Mouse (Mus musculus) stomach, postnatal 0 days (tissue): ENCODE measurements around the gene Gnb1. TPM values are rescaled to one million over a fixed set of nuclear protein-coding genes. Genes with fewer than 3 reads are reported as not detected.

ENCODE experiments used
- ATAC-seq: fragments of 200-750 bp; cut with Nextera tagmentation; 2 replicates; pipeline ENCODE4 v1.8.0; 2017; ENCODE audit not compliant: low FRiP score, low TSS enrichment
- DNase-seq: peaks from one replicate; pipeline ENCODE4 v3.0.0-alpha.2; 2016; ENCODE audit warnings: low spot score
- H3K27ac ChIP-seq: fragments of 300-500 bp; sonication (generic); replicated peaks from 2 replicates; pipeline ENCODE4 v1.5.1; 2014; ENCODE audit warnings: mild to moderate bottlenecking, control low read depth
- H3K27me3 ChIP-seq: fragments of 300-500 bp; sonication (generic); 2 replicates; pipeline ENCODE4 v1.6.1; 2014; ENCODE audit warnings: low read length; ENCODE audit not compliant: control insufficient read depth, insufficient read depth
- H3K36me3 ChIP-seq: fragments of 300-500 bp; sonication (generic); 2 replicates; pipeline ENCODE4 v1.6.1; 2014; ENCODE audit warnings: low read length, mixed read lengths; ENCODE audit not compliant: control insufficient read depth, insufficient read depth
- H3K4me1 ChIP-seq: fragments of 300-500 bp; sonication (generic); replicated peaks from 2 replicates; pipeline ENCODE4 v1.6.1; 2014; ENCODE audit warnings: antibody characterized with exemption; ENCODE audit not compliant: control insufficient read depth, insufficient read depth
- H3K4me2 ChIP-seq: fragments of 300-500 bp; sonication (generic); replicated peaks from 2 replicates; pipeline ENCODE4 v1.6.1; 2014; ENCODE audit warnings: low read depth, mild to moderate bottlenecking, control low read depth, moderate library complexity
- H3K4me3 ChIP-seq: fragments of 300-500 bp; sonication (generic); 2 replicates; pipeline ENCODE4 v1.5.1; 2014; ENCODE audit warnings: low read depth, low read length, control low read depth
- H3K9ac ChIP-seq: fragments of 300-500 bp; sonication (generic); 2 replicates; pipeline ENCODE4 v1.6.1; 2014; ENCODE audit warnings: mild to moderate bottlenecking, low read length, control low read depth, mixed read lengths
- H3K9me3 ChIP-seq: fragments of 300-500 bp; sonication (generic); 2 replicates; pipeline ENCODE4 v1.6.1; 2016; ENCODE audit warnings: low read length; ENCODE audit not compliant: control insufficient read depth
- CTCF ChIP-seq: IDR thresholded peaks from 2 replicates; pipeline ENCODE4 v1.5.1; 2016; ENCODE audit warnings: antibody characterized with exemption, low read depth, mild to moderate bottlenecking, moderate library complexity
- EP300 ChIP-seq: optimal IDR thresholded peaks from 2 replicates; pipeline ENCODE3; 2016; ENCODE audit warnings: antibody characterized with exemption
- WGBS: fragments of 180-500 bp; shearing (Covaris S2); extraction: QIAGEN DNeasy Blood & Tissue Kit; methylation state at CpG from one replicate; pipeline ENCODE4 v1.1.7; 2014; 5-methylcytosine and 5-hydroxymethylcytosine counted together
- polyA plus RNA-seq: library from polyadenylated mRNA; unstranded; fragments of >200 nt; fragmentation: Nextera tagmentation; extraction: Ambion mirVana; gene quantifications from 2 replicates; pipeline ENCODE4 v1.2.1, GENCODE M21; 2015

Gnb1 gene
- polyA plus RNA-seq, 1 experiment from 2014 or later: 272 TPM

- no peaks in the 10 kb centered on the region for H3K27me3 ChIP-seq
- H3K4me1 ChIP-seq: no peaks in the 10 kb centered on the region
- no peak overlapping the region for H3K27ac ChIP-seq
- H3K36me3 ChIP-seq: 0 out of 2 replicates have a peak, but pooled peaks cover 9% of the 10 kb centered on the region
- DNase-seq: no peak
- TF ChIP-seq EP300: no peak
- no peak for TF ChIP-seq CTCF
- no peaks in the 10 kb centered on the region for H3K9me3 ChIP-seq
- H3K9ac ChIP-seq: no peak overlapping the region
- WGBS: 69% methylated on average over 5 of the region's 5 CpGs
- no peak overlapping the region for H3K4me3 ChIP-seq
- ATAC-seq: no peak
- no peak overlapping the region for H3K4me2 ChIP-seq
Measured at GRCm38 (mm10) chr4:155577741-155578140, 86.6 kb downstream of the Gnb1 start.

DNA sequence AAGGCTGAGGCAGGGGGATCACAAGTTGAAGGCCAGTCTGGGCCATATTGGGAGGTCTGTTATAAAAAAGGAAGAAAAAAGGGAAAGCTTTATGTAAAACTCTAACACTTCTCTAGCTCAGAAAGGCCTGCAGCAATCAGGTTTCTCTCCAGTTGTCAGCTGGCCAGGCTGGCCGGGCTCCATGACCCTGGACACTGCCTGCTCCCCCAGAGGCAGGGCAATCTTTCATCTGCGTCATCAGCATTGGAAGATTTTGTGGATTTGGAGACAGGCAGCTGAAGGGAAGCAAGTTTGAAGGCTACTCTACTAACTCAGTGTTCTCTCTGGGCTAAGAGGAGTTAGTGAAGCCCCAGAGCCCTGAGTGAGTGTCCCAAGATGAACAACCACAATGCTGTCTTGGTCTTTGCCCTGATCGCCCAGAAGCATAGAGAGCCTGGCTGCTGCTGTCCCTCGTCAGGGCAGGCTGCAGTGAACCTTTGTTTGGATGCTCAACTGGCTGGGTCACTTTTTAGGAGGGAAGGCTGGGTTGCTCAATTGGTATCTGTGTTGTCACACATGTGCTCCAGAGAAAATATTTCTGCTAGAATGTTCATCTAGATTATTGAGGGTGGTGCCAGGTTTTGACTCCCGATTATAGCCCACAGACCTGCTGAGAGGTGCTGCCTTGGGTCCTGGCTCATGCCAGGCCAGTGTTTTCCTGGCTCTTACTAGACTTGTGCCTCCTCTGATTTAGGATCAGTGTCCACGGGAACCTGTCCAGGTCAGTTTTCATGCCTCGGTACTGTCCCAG is 87.4 kb downstream of the Gnb1 start:
- no peaks in the 10 kb centered on the region for H3K9me3 ChIP-seq
- no peaks in the 10 kb centered on the region for H3K4me1 ChIP-seq
- TF ChIP-seq EP300 (no peak), CTCF (no peak)
- H3K4me2 ChIP-seq: no peak overlapping the region
- ATAC-seq: no peak
- no peak overlapping the region for H3K4me3 ChIP-seq
- no peaks in the 10 kb centered on the region for H3K27me3 ChIP-seq
- 0 out of 2 replicates have a peak, but pooled peaks cover 9% of the 10 kb centered on the region for H3K36me3 ChIP-seq
- H3K9ac ChIP-seq: no peak overlapping the region
- no peak for DNase-seq
- 69% methylated on average over 7 of the region's 7 CpGs for WGBS
- H3K27ac ChIP-seq: 0 out of 2 replicates have a peak overlapping the region, but pooled peaks have one; percentile 24

- H3K9ac ChIP-seq: no peak overlapping the region
- WGBS: 24% methylated on average over 1 of the region's 1 CpGs
- peak; percentile 66 for DNase-seq
- H3K36me3 ChIP-seq: peaks cover 21% of the 10 kb centered on the region; the same call in 1 of the 2 replicates
- H3K9me3 ChIP-seq: no peaks in the 10 kb centered on the region
- no peak overlapping the region for H3K27ac ChIP-seq
- no peaks in the 10 kb centered on the region for H3K27me3 ChIP-seq
- H3K4me3 ChIP-seq: no peak overlapping the region
- H3K4me2 ChIP-seq: no peak overlapping the region
- peak; percentile 88 for TF ChIP-seq CTCF
- no peak for TF ChIP-seq EP300
- H3K4me1 ChIP-seq: no peaks in the 10 kb centered on the region
- ATAC-seq: no peak
Measured at GRCm38 (mm10) chr4:155580420-155580819, 89.3 kb downstream of the Gnb1 start.

DNA sequence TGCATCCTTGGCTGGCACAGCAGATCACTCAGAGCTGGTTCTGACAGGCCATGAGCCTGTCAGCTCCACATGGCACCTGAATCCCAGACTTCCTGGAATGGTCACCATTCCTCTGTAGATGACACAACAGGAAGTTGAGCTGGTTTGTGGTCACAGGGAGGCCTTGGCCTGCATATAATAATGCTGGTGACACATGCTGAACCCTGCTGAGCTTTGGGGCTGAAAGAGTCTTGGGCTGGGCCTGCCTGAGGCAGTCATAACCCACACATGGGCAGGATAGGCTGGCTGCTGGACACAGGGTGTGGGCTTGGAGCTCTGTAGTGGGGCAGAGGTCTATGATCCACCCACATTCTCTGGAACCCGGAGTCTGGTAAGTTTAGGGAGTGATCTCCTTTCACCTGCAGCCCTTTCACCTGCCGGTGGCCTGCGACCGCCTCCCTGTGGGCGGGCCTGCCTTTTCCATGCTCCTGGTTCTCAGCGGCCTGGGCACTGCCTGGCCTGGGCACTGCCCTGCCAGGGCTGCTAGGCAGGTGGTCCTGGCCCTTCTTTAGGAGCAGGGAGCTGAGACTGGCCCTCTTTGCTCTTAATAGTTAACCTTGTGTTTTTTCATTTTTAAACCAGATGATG is 91.2 kb downstream of the Gnb1 start:
- ATAC-seq: peak; percentile 99

DNA sequence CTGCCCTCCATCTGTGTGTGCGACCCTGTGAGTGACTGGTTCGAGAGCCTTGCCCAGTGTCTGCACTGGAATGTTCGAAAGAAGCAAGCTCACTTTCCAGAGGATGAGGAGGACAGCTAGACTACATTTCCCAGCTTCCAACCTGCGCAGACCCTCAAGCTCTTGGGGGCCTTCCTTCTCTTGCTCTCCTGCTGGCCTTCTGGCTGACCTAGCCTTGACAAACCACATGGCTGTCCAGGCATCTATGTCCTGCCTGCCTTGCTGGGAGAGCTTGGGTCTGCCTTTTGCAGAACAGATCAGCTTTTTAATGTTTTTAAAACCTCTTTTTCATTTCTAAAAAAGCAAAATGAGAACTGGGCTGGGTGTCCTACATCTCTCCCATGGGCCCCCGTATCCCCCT is 98.2 kb downstream of the Gnb1 start:
- 91% methylated on average over 5 of the region's 5 CpGs for WGBS
- no peaks in the 10 kb centered on the region for H3K9me3 ChIP-seq
- no peak for TF ChIP-seq CTCF
- TF ChIP-seq EP300: no peak
- no peak overlapping the region for H3K27ac ChIP-seq
- H3K36me3 ChIP-seq: peaks cover 34% of the 10 kb centered on the region
- H3K9ac ChIP-seq: no peak overlapping the region
- H3K4me3 ChIP-seq: no peak overlapping the region
- H3K4me2 ChIP-seq: no peak overlapping the region
- H3K27me3 ChIP-seq: no peaks in the 10 kb centered on the region
- no peak for DNase-seq
- no peaks in the 10 kb centered on the region for H3K4me1 ChIP-seq
- ATAC-seq: no peak

More for the DNA sequence above, 91.2 kb downstream of the Gnb1 start:
- 78% methylated on average over 6 of the region's 6 CpGs for WGBS
- TF ChIP-seq EP300 (no peak), CTCF (peak; percentile 13; the same call in 1 of the 2 replicates)
- H3K36me3 ChIP-seq: peaks cover 29% of the 10 kb centered on the region; the same call in 1 of the 2 replicates
- H3K9me3 ChIP-seq: no peaks in the 10 kb centered on the region
- H3K4me1 ChIP-seq: no peaks in the 10 kb centered on the region
- peak overlapping the region; percentile 49 for H3K27ac ChIP-seq
- no peak overlapping the region for H3K4me2 ChIP-seq
- DNase-seq: peak; percentile 83
- H3K27me3 ChIP-seq: no peaks in the 10 kb centered on the region
- H3K9ac ChIP-seq: no peak overlapping the region
- H3K4me3 ChIP-seq: no peak overlapping the region
